Mouse (Mus musculus): ENCODE results near the gene Smbd1. TPM values are rescaled to one million over a fixed set of nuclear protein-coding genes. Genes with fewer than 3 reads are reported as not detected.

The Smbd1 gene
- not detected for total RNA-seq (2023)

DNA sequence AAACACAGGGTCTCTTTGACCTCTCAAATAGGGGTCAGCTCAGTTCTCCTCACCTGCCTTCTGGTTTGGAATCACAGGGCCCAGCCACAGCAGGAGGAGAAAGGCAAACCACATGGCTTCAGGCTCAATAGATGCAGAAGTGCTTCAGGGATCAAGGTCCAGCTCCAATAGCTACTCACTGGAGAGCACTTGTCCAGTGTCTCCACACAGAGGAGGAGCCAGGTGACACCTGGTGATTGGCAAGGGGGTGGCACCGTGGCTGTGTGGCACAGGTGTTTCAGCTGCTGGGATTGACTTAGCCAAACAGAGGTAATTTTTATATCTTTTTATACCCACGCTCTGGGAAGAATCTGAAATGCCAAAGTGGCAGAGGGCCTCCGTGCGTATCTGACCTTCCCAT is at the start of gene Smbd1:
Gene Smbd1 (minus strand): TSS at position 157 of the 400 bp plus-strand sequence.

DNA sequence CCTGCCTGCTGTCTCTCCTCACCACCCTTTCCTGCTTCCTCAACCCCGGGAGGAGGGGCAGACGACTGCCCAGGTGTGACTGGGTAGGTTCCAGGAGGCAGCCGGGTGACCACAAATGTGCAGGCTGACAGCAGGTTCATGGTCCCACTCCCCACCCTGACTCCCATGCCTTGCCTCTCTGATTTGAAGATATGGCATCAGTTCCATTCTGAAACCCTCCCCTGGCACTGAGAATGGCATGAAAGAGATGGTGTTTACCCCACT is 12.9 kb downstream of the Smbd1 start, which contains the start of gene Muc20:
Gene Muc20 (minus strand): TSS at position 10 of the 264 bp plus-strand sequence.

Other genes with a start within 250 kb of the Smbd1 start
- gene Tfrc, start 201.6 kb downstream of the Smbd1 start, total RNA-seq (2023) = 10 to 100 TPM; 49.7 to 68.5 TPM
- 10 to 100 TPM; 28.8 to 35.5 TPM for gene Tnk2, start 166.6 kb downstream of the Smbd1 start, total RNA-seq (2023)
- not detected for gene Muc4, start 74.6 kb downstream of the Smbd1 start, total RNA-seq (2023)
- gene Muc20, start 13.0 kb downstream of the Smbd1 start, total RNA-seq (2023) = under 1 TPM; 0.13 to 0.20 TPM
- gene Fyttd1, start 67.0 kb upstream of the Smbd1 start, total RNA-seq (2023) = 10 to 100 TPM; 17.8 to 19.0 TPM
- 10 to 100 TPM; 19.2 to 21.7 TPM for gene Rubcn, start 67.3 kb upstream of the Smbd1 start, total RNA-seq (2023)
- gene Lrch3, start 103.6 kb upstream of the Smbd1 start, total RNA-seq (2023) = 10 to 100 TPM; 27.8 to 41.8 TPM
- not detected for gene Iqcg, start 245.7 kb upstream of the Smbd1 start, total RNA-seq (2023)
- gene Rpl35a, start 246.0 kb upstream of the Smbd1 start, total RNA-seq (2023) = 100 to 1,000 TPM; 381 to 384 TPM